Mouse (Mus musculus) left cerebral cortex, adult 11 months (tissue): ENCODE measurements at regions not wholly inside any gene's neighbourhood (a gene's known extent, or its start where the extent isn't known, plus 50 kb on each side); places are given as distances from the start of the nearest gene placed in this dataset.

Source experiments
- DNase-seq: peaks from one replicate; pipeline ENCODE4 v3.0.0; 2022; ENCODE audit warnings: low spot score

DNA sequence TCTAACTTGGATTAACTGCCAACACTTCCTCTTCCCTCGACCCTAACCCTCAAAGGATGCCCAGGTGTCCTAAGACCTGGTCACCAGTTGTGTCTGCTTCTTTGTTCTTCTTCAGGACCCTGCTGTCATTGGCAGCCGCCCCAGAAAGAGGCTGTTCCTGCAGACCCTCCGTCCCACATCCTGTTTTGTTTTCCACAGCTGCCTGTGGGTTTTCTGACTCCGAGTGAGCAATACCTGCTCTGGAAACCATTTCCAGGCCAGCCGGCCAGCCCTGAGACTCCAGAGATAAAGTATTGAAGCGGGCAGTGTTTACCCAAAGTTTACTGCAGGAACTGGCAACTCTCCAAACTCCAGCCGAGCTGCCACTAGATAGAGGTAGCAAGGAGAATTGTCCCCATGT, 337.2 kb upstream of the Noct start:
- no peak for DNase-seq

GRCm38 (mm10) chr3:50888571-50889210, 335.6 kb upstream of the Noct start:
- no peak for DNase-seq

GRCm38 (mm10) chr3:50890537-50890936, 333.7 kb upstream of the Noct start:
- no peak for DNase-seq

DNA sequence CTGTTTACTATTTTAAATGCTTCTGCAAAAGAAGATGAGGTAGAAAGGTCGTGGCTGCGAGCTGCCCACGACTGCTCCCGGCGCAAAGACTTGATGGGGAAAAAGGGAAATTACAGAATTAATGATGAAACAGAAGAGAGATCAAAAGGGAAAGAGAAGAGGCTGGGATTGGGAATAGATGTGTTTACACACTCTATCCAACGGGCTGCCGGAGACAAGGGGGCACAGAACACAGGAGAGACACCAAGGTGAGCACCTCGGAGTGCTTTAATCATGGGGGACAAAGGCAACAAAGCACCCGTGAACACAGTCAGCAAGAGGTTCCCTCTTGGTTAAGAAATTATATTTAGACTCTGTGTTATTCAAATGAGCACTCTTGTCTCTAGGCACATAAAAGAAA, 326.1 kb upstream of the Noct start:
- no peak for DNase-seq

DNA sequence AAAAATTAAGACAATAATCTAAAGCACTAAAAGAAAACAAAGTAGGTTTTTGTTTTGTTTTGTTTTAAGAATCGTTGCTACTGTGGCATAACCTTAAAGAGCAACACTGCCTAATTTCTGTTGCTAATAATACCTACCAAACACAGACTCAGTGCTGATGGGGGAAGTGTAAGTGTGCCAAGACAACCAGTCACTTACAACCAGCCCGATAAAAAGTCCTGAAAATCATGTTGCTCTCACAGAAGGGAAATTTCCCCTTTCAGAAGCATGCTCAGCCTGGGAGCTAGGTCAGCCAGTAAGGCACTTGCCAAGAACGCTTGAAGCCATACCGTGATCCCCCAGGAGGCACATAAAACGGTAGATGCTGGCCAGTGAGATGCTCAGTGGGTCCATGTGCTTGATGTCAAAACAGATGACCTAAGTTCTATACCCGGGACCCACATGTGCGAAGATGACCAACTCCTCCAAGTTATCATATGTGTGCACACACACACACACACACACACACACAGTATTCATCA, 324.4 kb upstream of the Noct start:
- DNase-seq: no peak

GRCm38 (mm10) chr3:50900566-50900965, 323.7 kb upstream of the Noct start:
- no peak for DNase-seq

DNA sequence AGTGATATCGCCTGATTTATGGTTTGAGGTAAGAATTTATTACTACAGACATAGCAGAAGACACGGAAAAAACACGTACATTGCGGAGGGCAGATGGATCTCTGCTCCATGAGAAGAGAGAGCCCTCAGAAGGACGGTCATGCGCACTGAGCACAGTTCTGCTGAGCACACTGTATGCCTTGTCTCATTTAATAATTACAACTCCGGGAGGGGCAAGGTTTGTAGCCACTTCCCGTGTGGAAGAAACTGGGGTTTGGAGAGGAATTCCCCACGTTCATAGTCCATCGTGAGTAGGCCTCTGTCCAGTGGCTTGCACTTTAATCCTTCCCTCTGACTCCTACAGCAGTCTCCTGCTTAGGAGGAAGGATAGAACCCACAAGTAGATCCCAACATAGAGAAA, 322.9 kb upstream of the Noct start:
- no peak for DNase-seq

DNA sequence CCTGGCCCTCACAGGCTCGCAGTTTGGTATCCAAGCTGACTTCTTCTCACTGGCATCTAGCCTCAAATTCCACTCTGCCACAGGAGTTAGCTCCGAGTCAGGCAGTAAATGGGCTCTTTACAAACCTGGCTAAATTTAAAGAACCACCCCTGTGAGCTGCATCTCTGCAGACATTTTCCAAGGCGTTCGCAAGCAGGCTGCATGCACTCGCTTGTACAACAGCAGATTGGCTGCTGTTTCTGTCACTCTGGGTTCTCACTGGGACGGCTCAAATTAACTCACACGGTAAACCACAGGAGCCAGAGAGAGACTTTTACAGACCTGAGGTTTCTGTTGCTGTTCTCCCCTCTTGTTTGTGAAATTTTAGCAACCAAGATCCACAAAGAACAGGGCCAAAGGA, 321.3 kb upstream of the Noct start:
- peak; percentile 50 for DNase-seq

DNA sequence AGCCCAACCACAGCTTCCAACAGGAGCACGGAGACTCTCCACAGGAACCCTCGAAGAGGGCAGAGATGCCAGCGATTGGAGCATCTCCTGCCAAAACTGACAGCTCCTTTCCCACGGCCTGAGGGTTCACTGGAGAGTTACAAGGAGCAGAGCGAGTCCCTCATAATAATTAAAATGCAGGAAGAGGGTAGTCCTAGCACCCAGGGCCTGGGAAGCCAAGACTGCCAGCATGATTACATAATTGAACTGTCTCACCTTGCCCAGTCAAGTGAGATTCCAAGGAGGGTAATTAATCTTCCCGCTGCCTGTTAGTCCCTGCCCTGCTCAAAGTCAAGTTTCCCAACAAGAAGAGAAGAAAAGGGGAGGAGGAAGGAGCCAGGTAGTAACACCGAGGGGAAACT, 319.5 kb upstream of the Noct start:
- DNase-seq: no peak

GRCm38 (mm10) chr3:50905274-50905992, 318.8 kb upstream of the Noct start:
- no peak for DNase-seq

- peak; percentile 82 for DNase-seq
Observed at GRCm38 (mm10) chr3:50905993-50906831, 318.0 kb upstream of the Noct start.

DNA sequence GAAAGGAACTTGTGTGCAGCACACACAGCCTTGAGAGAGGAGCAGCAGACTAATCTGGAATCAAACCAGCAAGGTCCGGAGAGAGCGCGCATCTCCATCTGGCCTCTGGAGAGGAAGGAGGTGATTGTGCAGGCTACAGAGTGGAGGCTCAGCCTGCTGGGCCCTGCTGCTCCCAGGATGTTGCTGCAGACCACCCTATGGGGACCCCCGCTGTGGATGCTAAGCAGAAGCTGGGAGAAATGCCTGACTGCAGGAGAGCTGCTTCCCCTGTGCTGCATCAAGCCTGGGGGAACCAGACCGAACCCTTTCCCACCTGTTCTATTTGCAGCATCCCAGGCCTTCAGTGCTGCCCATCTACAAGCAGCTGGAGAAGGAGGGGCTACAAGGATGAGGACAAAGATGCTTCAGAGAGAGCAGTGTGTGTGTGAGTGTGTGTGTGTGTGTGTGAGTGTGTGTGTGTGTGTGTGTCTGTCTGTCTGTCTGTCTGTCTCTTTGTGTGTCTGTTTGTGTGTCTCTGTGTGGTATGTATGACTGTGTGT, 311.2 kb upstream of the Noct start:
- DNase-seq: no peak

- no peak for DNase-seq
Observed at GRCm38 (mm10) chr3:50914866-50915365, 309.3 kb upstream of the Noct start.

- DNase-seq: no peak
Observed at GRCm38 (mm10) chr3:50916305-50916854, 307.9 kb upstream of the Noct start.

DNA sequence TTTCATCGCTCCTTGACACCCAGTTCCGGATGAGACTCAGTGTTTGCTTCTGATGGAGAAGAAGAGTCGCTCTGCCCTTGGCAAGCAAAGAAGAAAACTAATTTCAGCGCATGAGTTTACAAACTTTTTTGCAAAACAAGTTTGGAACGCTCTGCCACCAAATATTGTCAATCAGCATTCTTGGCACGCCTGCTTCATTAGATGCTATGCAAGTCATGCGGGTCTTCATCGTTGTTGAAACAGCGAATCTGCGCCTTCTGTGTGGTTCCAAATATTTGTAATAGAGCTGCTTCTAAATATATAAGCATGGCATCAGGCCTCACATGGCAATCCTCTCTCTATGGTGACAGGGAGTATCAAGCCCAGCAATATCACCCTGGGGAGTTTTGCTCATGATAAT, 301.9 kb upstream of the Noct start:
- DNase-seq: no peak

GRCm38 (mm10) chr3:50922832-50923231, 301.4 kb upstream of the Noct start:
- DNase-seq: no peak

DNA sequence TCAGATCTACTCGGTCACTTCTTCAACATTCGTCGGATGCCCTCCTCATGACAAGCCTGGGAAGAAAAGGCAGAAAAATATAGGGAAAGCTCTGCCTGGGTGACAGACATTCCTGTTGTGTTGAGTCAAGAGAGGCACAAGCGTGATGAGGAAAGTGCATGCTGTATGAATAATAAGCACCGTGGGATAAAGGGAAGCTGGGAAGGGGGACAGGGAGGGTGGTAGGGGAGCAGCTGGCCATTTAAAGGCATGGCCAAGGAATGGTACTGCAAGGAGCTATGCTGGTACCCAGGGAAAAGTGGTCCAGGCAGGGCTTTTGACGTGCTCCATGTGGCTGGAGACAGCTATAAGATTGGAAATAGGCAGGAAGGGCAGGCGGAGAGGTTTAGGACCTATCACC, 300.9 kb upstream of the Noct start:
- DNase-seq: no peak

- DNase-seq: no peak
Observed at GRCm38 (mm10) chr3:50927318-50927717, 296.9 kb upstream of the Noct start.

- no peak for DNase-seq
Observed at GRCm38 (mm10) chr3:50929013-50929412, 295.2 kb upstream of the Noct start.

DNA sequence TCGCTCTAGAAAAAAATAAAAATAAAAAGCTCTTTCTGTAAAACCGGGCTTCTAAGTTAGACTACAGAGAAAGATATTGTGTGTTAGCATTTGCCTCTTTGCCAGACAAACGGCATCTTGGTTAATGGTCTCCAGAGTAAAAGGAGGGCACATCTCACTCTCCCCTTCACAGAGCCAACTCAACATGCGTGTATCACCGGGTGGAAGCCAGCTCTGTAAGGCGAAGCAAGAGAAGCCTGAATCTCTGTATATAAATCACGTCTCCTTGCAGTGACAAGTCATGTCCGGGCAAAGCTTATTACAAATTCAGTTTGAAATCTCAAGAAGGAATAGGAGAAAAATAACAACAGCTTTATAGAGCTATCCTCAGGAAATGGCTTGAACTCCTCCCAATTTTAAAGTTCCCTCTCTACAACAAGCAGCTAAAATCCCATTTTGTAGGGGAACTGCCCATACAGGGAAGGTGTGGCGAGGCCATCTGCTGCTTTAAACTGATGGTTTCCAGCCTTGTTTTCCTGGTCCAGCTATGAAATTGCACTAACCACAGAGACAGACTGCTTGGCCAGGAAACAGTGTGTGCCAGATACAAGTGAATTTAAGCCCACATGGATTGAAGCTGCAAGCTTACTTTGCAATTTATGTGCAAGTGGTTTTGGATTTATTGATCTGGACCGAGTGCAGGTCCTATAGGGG, 291.7 kb upstream of the Noct start:
- DNase-seq: no peak

- no peak for DNase-seq
Observed at GRCm38 (mm10) chr3:50933090-50933443, 291.2 kb upstream of the Noct start.

DNA sequence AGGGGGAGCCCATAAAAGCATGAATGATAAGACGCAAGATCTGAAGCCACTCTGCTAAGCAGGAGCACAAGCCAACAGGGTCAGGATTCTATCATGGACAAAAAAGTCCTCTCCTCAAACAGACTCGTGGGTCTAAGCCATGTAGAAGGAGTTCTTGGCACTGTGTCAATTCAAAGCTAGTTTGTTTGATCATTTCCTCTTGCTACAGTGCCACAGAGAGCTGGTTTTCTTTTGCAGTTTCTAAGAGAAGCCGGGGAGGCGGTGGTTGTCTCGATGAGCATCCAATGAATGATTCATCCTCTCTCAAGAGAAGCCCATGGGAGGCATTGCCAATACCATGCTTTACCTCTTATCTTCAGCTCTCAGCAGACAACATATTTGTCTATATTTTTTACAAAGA, 284.6 kb upstream of the Noct start:
- DNase-seq: no peak
